Mouse (Mus musculus): ENCODE data around the gene Trit1.

The Trit1 gene

DNA sequence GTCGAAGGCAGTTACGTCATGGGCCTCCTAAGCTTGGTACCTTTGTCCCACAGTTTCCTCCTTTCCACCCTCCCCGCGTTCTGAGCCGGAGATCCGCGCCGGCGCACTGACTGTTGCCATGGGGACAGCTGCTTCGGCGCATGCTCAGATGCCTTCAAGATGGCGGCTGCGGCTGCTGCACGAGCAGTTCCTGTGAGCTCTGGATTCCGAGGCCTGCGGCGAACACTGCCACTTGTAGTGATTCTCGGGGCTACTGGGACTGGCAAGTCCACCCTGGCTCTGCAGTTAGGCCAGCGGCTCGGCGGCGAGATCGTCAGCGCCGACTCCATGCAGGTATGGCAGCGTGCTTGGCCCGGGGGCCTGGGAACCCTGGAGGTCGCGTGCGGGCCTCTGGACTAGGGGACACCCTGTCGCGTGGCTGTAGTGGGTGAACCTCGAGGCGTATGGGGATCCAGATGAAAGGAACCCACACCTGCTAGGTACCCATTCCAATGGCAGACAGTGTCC lies at the start of gene Trit1:
Trit1 (plus strand) TSS at position 147 of the 507 bp plus-strand sequence.
- peak; percentile 98 for DNase-seq (ENCODE audit: low read depth)

DNA sequence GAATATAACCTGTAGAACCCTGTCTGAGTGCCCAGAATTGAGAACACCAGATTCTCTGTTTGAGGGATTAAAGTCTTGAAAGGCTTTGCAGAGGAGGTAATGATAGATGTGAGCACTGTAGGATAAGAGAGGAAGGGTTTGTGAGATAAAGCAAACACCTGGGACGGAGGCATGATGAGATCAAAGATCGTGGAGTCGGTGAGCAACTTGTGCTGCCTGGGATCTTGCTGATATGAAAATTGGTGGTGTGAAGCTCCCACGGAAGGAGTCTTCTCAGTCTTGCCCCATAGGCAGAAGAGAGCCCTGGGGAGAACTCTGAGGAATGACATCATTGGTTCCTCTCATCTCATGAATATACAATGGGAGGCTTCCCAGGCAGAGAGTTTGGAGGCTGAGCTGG lies 48.3 kb upstream of the Trit1 start:
- no peak for DNase-seq (ENCODE audit: low read depth)

DNA sequence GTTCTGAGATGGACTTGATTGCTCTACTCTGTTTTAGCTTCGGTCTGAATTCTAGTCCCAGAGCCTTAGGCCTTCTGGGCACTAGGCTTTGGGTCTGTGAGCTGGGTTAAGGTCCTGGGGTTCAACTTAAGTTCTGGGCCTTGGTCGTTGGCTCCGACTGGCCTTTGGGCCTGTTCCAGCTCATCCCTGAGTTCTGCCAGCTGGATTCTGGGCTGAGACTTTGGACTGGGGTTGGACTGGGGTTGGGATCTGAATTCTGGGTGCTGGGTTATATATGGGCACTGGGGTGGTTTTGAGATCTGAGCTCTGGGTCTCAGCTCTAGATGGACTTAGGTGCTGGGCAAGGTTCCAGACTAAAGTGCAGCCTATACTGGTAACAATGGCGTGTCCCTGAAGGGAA lies 45.2 kb upstream of the Trit1 start:
- no peak for DNase-seq (ENCODE audit: low read depth)

DNA sequence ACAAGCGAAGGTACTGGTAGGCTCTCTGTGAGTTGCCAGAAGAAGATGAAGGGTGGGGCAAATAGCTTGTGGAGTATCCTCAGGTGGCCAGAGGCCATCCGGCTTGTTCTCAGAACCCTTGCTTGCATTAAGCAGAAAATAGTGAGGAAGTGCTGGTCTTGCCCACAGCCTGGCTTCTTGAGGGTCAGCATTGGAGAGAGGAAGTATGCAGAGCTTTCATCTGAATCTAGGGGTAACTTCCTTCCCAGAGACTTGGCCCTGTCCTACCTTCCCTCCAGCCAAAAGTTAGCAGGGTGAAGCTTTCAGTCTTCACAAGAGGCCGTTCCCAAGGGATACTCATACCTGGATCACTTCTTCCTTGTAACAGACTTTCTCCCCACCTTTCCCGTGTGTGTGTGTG lies 44.8 kb upstream of the Trit1 start:
- no peak for DNase-seq (ENCODE audit: low read depth)

DNA sequence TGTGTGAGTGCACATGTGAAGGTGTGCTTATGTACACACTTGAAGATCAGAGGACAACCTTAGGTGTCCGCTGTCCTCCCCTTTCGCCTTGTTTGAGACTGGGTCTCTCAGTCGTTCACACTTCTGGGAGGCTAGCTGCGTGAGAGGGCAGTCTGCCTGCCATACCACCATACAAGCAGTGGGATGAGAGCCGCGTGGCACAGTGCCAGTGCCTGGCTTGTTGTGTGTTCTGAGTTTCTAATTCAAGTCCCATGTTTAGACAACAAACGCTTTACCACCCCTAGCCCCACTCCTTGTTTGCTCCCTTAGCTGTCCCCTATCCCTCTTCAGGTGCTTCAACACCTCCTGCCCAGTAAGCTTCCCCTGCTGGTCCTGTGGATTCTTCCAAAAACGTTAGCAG lies 44.3 kb upstream of the Trit1 start:
- no peak for DNase-seq (ENCODE audit: low read depth)

DNA sequence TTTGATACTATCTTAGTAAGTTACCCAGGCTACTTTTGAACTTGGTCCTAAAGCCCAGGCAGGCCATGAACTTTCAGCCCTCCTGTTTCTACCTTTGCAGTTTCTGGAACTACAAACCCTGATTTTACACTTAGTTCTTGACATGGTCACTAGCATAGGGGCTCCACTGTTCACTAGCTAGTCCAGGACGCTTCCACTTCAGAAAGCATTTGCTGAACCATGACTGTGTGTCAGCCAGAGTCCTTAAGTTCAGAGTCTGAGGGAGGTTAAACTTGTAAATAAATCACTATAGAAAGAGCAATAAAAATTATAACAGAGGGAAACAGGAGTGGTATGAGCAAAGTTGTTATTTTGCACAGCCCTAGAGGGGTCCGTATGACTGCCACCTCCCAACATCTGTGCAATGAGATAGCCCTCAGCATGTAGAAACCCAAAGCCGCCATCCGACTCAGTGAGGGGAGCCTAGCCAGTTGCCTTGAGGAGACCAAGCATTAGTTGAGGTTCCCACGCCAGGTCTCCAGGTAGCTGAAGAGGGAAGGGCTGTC lies 41.3 kb upstream of the Trit1 start:
- DNase-seq (ENCODE audit: low read depth), result no peak

DNA sequence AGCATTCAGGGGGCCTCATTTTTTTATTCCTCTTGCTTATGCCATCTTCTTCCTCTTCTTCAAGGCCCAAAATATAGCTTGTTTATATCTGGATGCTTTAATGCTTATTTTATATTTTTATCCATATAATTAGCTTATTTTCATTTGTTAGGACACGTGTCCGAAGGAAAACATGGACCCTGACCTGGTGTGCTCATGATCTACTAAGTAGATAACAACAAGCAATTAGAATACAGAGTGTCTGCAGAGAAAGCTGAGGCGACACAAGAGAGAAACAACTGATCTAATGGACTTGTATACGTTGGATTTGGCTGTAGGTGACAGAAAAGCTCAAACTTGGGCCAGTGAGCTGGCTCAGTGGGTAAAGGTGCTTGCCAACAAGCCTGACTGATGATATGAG lies 39.5 kb upstream of the Trit1 start:
- DNase-seq (ENCODE audit: low read depth), result no peak

DNA sequence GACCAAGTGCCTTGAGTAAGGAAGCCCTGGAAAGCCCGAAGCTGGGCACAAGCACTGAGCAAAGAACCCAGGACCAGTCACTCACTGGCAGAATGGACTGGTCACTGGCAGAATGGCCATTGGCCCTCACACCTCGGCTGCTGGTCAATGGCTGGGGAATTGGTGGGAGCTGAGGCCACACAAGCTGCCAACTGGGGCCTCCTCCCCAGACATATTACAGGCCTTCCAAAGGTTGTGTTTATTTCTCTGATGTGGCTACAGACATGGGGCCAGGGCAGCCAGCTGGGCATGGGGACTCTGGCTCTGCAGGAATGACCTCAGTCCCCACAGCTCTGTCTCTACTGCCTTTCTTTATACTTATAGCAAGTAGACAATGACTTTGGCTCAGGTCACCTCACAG lies 37.5 kb upstream of the Trit1 start:
- DNase-seq (ENCODE audit: low read depth), result no peak

DNA sequence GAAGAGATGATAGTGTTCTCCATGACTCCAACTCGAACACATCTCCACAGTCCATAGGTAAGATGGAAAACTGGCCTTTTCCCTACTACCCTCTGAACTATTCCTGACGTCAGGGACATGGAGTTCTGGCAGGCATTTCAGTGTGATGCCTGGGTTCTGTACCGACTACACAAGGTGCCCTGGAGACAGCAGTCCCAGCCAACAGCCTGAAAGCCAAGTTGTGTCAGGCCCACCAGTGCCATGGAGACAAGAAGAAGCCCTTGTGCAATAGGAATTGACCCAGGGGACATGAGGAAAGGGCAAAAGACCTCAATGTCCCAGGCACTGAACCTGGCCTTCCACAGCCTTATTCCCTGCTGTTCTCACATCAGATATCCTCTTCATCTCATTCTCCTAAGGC lies 36.6 kb upstream of the Trit1 start:
- no peak for DNase-seq (ENCODE audit: low read depth)

DNA sequence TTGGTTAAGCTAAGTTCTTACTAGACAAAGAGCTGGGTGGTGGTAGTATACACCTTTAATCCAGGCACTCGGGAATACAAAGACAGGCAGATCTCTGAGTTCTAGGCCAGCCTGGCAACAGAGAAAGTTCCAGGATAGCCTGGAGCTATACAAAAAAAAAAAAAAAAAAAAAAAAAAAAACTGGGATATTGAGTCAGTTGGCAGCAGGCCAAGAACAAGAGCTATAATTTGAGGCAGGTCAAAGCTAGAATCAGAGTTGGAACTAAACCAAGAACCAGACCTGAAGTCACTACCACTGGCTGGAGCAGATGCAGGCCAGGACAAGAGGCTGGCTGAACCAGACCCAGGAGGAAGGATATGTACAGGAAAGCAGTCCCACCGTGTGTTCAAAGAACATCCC lies 35.7 kb upstream of the Trit1 start:
- no peak for DNase-seq (ENCODE audit: low read depth)

DNA sequence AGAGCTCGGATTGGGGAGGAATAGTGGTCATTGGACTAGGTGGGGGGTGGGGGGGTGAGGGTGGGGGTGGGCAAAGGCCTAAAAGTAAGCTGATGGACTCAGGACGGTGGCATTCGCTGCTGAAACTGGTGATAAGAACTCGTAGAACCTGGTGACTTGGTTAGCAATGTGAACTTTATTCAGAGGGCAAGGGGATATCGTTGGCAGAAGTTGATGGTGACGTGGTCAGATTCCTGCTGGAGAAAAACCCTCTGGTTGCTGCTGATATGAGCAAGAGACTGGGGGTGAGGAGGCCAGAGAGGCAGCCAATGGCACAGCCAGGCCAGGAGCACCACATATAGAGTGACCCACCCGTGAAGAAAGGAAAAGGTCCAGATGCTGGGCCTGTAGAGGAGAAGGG lies 35.2 kb upstream of the Trit1 start:
- DNase-seq (ENCODE audit: low read depth), result no peak

DNA sequence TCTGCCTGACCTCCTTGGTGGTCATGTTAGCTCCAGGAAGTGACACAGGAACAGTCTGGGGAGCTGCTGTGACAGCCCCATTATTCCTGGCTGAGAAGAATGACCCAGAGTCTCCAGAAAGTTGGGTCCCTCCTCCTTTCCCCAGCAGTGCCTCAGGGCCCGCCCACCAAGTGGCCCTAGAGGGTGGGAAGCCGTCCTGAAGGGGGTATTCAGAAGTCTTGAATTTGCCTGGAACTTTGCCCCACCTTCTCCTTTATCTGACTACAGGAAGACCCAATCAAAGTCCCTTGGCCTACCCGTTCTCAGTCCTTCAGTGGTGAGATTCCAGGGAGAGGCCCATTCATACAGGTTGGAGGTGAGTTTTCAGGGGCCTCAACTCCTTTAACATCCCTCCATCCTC lies 34.5 kb upstream of the Trit1 start:
- DNase-seq (ENCODE audit: low read depth), result no peak

DNA sequence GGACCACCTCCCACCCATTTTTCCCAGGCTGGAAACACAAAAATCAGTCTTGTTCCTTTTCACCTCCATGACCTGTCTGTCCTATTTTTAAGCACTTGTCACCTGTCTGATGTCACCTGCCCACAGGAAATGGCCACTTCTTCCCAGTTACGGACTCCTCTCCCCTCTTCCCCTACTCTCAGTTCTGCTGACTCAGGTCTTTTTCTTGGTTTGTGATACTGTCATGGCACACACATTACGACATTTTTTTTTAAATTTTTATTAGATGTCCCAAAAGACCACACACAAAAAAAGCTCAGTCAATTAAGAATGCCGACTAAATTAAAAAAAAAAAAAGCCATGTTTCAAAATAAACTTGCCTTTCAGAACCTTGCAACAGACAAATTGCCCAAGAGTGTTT lies 33.9 kb upstream of the Trit1 start:
- no peak for DNase-seq (ENCODE audit: low read depth)

DNA sequence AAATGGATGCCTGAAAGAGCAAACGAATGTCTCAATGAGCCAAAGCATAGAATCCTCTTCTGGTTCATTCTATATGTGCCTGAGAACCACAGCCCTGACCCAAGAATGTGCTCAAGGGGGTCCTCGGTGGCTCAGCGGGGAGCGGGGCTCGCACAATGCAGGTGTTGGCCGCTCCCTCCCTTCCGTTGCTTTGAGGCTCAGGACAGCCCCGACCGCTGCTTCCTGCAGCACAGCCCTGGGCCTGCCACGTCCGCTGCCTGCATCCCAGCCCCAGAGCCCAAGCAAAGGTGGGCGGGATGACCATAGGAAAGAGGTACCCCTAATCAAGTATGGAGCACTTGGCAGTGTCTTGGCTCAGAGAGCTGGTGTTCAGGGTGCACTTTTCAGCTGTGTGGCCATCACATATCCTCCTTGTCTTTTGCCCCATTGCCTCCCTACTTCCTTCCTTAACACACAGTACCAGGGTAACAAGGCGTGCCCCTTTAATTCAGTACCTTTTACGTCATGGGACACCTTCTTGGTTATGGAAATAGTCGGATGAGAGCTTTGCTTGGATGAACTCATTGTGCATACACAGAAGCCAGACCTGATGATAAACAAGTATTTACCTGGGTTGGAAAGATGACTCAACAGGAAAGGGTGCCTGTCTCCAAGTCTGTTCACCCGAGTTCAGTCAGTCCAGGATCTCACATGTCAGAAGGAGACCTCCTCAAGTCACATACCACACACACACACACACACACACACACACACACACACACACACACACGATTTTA lies 32.7 kb upstream of the Trit1 start:
- peak; percentile 69 for DNase-seq (ENCODE audit: low read depth)

DNA sequence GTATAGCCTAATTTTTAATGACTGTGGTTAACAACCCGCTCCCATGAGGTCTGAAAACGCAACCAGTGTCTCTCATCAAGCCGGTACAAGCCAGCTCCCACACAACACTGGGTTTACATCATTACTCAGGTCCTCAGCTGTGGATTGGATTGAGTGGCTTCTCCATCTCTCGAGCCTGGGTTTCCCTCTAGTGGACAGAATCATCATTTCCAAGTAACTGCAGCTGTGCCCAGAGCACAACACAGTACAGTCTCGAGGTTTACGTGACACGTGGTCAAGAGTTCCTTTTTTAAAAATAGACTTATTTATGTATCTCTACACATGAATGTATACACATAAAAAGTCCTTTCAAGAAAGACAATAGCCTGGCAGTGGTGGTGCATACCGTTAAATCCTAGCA lies 31.3 kb upstream of the Trit1 start:
- DNase-seq (ENCODE audit: low read depth), result peak; percentile 87

DNA sequence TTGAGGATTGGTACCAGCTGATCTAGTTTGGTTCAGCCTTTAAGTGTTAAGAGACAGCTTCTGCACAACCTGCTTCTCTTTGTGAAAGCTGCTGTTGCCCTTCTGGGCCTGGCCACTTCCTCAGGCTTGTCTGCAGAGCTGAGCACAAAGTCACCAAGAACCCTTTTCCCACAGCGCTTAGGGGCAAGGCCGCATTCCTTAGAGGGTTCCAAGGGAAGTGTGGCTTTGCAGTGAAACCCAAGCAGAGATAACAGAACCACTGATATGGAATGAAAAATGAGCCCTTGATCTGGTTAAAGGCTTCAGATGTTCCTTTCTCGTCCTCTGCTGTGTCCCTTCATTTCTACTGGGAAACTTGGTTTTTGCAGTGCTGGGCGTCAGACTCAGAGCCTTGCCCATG lies 29.0 kb upstream of the Trit1 start:
- DNase-seq (ENCODE audit: low read depth), result no peak

DNA sequence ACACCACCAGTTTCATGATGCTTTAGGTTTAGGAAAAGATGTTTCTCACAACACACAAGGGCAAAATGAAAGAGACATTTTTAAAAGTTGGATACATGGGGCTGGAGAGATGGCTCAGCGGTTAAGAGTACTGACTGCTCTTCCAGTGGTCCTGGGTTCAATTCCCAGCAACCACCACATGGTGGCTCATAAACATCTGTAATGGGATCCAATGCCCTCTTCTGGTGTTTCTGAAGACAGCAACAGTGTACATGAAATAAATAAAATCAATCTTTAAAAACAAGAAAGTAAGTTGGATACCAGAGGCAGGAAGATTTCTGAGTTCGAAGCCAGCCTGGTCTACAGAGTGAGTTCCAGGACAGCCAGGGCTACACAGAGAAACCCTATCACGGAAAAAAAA lies 28.4 kb upstream of the Trit1 start:
- peak; percentile 54 for DNase-seq (ENCODE audit: low read depth)

DNA sequence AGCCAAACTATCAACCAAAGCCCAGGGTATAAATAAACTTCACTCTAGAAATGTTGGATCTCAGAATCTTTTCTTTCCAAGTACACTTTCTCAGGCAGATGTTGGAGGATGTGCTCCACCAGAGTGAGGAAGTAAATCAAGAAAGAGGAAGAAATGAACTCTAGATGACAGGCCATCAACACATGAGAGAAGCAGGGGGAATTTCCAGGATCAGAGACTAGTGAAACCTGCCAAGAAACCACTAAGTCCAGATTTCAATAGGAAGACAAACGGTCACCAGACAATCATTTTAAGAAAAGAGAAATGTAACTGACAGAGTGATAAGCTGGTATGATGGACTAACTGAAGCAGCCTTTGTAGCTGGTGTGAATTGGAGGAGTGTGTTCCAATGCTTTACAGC lies 25.2 kb upstream of the Trit1 start:
- DNase-seq (ENCODE audit: low read depth), result no peak

DNA sequence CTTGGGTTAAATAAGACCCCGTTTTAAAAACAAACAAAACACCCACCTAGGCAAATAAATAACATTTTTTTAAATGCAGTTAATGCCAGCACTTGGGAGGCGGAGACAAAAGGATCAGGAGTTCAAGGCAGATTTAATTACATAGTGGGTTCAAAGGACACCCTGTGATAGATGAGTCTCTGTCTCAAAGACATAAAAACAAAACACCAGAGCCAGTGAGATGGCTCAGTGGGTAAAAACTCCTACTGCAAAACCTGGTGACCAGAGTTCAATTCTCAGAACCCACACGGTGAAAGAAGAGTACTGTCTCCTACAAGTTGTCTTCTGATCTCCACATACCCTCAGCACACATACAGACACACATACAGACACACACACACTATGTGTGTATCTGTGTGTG lies 24.1 kb upstream of the Trit1 start:
- DNase-seq (ENCODE audit: low read depth), result no peak

DNA sequence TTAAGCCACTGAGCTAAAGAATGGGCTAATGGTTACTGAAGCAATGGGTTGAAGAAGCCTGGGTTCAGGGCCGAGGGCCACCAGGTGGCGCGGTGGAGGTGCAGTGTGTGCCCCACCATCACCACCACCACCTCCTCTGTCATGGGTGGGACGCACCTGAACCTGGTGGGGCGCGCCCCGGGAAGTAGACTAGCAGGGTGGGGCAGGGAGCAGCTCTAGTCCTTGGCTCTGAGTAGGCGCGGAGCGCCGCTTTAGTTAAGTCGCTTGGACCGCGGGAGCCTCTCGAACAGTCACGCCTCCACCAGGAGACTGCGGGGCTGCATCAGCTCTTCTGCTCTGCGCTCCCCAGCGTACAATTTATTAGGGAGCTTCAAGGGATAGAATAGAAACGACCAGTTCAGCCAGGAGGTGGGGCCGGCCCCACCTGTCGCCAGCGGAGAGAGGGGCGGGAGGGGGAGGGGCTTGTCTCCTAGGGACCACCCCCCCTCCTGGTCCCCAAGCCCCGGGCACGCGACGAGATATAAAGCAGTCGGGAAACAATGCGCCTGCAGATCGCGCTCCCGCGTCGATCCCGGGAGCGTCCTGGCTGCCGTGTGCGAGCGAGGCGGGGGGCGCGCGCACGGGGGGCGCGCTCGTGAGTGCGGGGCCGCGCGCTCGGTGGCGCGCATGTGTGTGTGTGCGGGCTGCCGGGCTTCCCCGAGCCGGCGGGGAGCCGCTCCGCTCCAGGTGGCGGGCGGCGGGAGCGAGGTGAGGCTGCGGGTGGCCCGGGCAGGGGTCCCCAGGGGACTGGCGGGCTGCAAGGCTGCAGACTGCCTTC lies 20.8 kb upstream of the Trit1 start, which contains the start of gene Mycl:
Mycl (plus strand) TSS at position 249 of the 817 bp plus-strand sequence.
- peak; percentile 86 for DNase-seq (ENCODE audit: low read depth)

DNA sequence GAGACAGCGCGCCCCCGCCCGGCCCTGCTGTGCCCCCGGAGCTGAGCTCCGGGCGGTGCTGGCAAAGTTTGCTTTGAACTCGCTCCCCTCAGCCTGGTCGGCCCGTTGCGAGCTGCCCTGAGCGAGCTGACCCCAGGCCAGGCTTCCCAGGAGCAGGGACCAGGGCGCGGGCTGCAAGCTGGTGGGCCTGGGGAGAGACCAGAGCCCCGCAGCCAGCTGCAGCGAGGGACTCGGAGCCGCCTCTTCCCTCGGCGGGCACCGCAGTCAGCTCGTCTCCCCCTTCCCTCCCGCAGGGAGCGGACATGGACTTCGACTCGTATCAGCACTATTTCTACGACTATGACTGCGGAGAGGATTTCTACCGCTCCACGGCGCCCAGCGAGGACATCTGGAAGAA lies 20.2 kb upstream of the Trit1 start:
- DNase-seq (ENCODE audit: low read depth), result peak; percentile 41

DNA sequence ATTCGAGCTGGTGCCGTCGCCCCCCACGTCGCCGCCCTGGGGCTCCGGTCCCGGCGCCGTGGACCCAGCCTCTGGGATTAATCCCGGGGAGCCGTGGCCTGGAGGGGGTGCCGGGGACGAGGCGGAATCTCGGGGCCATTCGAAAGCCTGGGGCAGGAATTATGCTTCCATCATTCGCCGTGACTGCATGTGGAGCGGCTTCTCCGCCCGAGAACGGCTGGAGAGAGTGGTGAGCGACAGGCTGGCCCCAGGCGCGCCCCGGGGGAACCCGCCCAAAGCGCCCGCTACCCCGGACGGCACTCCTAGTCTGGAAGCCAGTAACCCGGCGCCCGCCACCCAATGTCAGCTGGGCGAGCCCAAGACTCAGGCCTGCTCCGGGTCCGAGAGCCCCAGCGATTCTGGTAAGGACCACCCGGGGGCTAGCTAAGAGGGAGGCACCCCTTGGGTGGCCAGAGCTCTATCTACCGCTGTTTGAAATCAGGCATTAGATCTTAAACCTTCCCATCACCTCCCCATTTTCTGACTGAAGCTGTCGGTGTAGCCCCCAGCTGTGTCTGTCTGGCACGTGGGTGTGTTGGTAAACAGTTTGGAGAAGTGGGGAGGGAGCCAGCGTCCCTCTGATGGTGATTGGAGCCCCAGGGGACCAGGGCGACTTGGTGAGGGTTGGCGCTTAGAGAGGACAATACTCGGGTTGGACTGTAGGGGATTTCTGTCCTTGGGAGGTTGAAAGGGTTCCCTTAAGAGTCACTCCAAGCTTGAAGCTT lies 19.6 kb upstream of the Trit1 start:
- DNase-seq (ENCODE audit: low read depth), result peak; percentile 47

Measured in induced T-regulatory cell, adult 2 months (primary cell).